Mouse (Mus musculus) embryonic fibroblast, embryonic 13.5 days (primary cell): ENCODE measurements around the gene Ndufa12. TPM values are rescaled to one million over a fixed set of nuclear protein-coding genes. Genes with fewer than 3 reads are reported as not detected.

ENCODE experiments used
- H3K27ac ChIP-seq: 2 replicates; pipeline ENCODE4 v1.5.1; 2012; ENCODE audit warnings: low read length, control low read depth, inconsistent platforms; ENCODE audit not compliant: insufficient read depth
- H3K4me1 ChIP-seq: 2 replicates; pipeline ENCODE4 v1.6.1; 2011; ENCODE audit warnings: low read length; ENCODE audit not compliant: control insufficient read depth, insufficient read depth
- H3K4me3 ChIP-seq: 2 replicates; pipeline ENCODE4 v1.5.1; 2011; ENCODE audit warnings: mild to moderate bottlenecking, control low read depth, low read length; ENCODE audit not compliant: insufficient read depth
- CTCF ChIP-seq: IDR thresholded peaks from 2 replicates; pipeline ENCODE4 v1.5.1; 2011; ENCODE audit warnings: mild to moderate bottlenecking, control low read depth, low read length, moderate library complexity, borderline replicate concordance; ENCODE audit not compliant: insufficient read depth
- POLR2A ChIP-seq: IDR thresholded peaks from 2 replicates; pipeline ENCODE4 v1.6.1; 2011; ENCODE audit warnings: low read depth, mild to moderate bottlenecking, control low read depth, low read length, moderate library complexity
- polyA plus RNA-seq: library from polyadenylated mRNA; stranded (reverse); fragments of >200 nt; gene quantifications from 2 replicates; pipeline ENCODE4 v1.2.4, GENCODE M21; 2011; ENCODE audit warnings: low read depth; ENCODE audit not compliant: missing spikeins, insufficient read length

Gene Ndufa12
- 134 and 170 TPM in 2 replicates for polyA plus RNA-seq

DNA sequence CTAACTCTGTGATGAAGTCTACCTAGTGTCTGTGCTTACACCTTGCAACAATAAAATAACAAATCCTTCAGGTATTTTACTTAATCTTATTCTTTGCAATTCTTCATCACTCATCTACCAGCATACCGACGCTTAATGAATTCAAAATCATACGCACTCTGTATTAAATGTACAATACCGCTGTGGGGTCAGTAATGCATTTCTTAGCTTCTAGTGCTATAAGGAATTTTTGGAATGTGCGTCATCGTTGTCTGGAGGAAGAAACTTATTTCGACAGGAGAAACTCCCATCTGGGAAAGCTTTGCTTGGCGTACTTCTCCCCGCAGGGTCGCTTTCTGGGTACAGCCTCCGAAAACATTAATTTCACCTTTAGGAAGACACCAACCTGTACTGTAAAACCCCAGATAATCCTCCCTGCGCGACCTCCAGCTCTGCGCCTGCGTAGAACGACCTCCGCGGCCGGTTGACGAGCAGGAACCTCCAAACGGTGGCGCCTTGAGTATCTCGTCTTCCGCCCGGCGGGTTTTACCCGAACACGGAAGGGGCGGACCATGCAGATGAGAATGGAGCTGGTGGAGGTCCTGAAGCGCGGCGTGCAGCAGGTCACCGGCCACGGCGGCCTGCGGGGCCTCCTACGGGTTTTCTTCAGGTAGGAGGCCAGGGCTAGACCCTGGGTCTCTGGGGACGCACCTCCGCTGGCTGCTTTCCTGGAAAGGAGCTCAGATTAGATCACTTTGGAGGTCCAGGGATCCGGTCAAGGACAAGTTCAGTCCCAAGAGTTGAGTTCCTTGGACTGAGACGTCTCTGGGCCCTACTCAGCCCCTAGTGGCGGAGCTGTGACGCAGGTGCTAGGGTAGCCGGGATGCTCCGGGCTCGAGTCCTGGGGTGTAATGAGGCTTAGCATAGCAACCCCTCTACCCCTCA lies at the start of gene Ndufa12:
Gene Ndufa12, plus strand, starts transcription at position 239 of the 924 bp plus-strand sequence.
- TF ChIP-seq POLR2A (peak; percentile 79), CTCF (peak; percentile 46; the same call in 1 of the 2 replicates)
- peak within 1 kb of the TSS; percentile 67 for H3K4me3 ChIP-seq
- no peaks in the 10 kb centered on the region for H3K4me1 ChIP-seq
- peak within 1 kb of the TSS; percentile 48; the same call in 1 of the 2 replicates for H3K27ac ChIP-seq

DNA sequence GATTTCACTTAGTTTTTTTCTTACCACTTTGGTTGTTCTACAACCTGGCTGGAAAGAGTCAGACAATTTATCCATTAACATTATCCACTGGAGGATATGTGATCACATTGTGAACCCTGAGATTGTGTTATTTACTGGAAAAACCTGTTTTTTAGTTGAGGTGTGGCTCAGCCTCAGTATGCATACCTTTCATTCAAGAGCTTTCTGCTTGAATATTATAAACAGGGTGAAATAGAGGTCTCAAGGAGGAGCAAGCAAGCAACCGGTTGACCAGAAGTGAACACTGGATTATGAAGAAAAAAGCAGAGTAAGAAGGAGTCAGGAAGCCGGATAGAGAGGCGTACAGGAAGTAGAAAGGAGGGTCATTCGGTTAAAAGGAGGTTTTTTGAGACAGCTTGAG lies 47.0 kb upstream of the Ndufa12 start:
- Histone ChIP-seq H3K27ac (no peak overlapping the region), H3K4me1 (no peaks in the 10 kb centered on the region; the same call in 1 of the 2 replicates), H3K4me3 (no peak overlapping the region)
- TF ChIP-seq CTCF: no peak
- no peak for TF ChIP-seq POLR2A

DNA sequence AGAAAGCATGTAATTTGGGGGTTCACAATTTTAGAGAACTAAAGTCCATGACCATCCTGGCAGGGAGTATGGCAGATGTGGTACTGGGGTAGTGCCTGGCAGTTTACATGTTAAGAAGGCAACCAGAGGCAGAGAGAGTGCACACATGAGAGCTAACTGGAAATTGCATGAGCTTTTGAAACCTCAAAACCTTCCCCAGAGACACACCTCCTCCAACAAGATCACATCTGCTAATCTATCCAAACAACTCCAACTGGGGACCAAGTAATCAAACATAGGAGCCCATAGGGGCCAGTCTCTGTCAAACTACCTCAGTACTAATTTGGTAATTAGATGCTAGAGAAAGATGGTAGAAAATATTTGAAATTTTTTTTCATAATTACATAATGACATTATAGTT lies 44.7 kb upstream of the Ndufa12 start:
- Histone ChIP-seq H3K4me1 (no peaks in the 10 kb centered on the region; the same call in 1 of the 2 replicates), H3K27ac (no peak overlapping the region), H3K4me3 (no peak overlapping the region)
- no peak for TF ChIP-seq POLR2A
- TF ChIP-seq CTCF: no peak

- no peaks in the 10 kb centered on the region for H3K4me1 ChIP-seq
- TF ChIP-seq CTCF: no peak
- TF ChIP-seq POLR2A: no peak
Observed at GRCm38 (mm10) chr10:94158962-94159361, 39.6 kb upstream of the Ndufa12 start.

DNA sequence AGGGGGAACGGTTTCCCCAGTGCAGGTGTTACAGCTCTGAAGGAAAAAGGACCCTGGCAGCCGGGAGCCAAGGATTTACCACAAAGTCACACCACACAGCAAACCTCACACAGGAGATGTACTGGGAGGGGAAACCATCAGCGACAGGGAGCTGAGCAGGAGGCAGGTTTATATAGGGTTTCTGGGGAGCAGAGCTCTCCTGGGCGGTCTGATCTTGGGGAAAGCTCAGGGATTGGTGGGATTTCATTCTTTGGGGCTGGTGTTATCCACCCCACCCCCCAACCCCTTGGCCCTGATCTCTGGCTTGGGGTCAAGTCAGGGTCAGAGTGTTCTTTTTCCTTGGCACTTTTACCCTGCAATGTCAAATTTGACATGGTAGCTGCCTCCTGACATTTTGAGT lies 39.1 kb upstream of the Ndufa12 start:
- Histone ChIP-seq H3K4me1 (no peaks in the 10 kb centered on the region), H3K27ac (no peak overlapping the region), H3K4me3 (no peak overlapping the region)
- TF ChIP-seq POLR2A (no peak), CTCF (no peak)

More at GRCm38 (mm10) chr10:94158962-94159361, 39.6 kb upstream of the Ndufa12 start:
- Histone ChIP-seq H3K4me3 (no peak overlapping the region), H3K27ac (no peak overlapping the region)

DNA sequence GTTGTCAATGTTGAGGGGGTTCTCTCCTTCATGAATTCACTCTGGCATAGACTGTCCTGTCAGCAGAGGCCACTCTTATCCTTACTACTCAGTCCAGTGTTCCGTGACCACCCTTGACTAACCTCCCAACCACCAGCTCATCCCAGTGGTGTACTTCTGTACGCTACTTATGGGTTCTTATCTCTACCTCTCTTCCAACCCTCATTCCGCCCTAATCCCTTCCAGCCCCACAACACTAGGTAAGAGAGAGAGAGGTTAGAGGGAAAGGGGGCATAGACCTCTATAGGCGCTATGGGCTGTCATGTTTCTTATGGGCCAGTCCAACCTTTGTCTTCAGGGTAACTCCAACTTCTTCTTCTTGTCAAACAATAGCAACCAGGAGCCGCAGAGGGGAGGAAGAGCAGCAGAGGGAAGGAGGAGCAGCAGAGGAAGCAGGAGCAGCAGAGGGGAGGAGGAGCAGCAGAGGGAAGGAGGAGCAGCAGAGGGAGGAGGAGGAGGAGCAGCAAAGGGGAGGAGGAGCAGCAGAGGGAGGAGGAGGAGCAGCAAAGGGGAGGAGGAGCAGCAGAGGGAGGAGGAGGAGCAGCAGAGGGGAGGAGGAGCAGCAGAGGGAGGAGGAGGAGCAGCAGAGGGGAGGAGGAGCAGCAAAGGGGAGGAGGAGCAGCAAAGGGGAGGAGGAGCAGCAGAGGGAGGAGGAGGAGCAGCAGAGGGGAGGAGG lies 37.3 kb upstream of the Ndufa12 start:
- no peak for TF ChIP-seq POLR2A
- no peak for TF ChIP-seq CTCF
- Histone ChIP-seq H3K4me3 (no peak overlapping the region), H3K4me1 (no peaks in the 10 kb centered on the region), H3K27ac (no peak overlapping the region)

- Histone ChIP-seq H3K4me3 (no peak overlapping the region), H3K4me1 (no peaks in the 10 kb centered on the region)
- TF ChIP-seq CTCF: no peak
- TF ChIP-seq POLR2A: no peak
Observed at GRCm38 (mm10) chr10:94162031-94162430, 36.5 kb upstream of the Ndufa12 start.

GRCm38 (mm10) chr10:94164104-94164845 lies 34.2 kb upstream of the Ndufa12 start:
- H3K4me3 ChIP-seq: no peak overlapping the region
- no peaks in the 10 kb centered on the region for H3K4me1 ChIP-seq
- H3K27ac ChIP-seq: no peak overlapping the region
- TF ChIP-seq CTCF (no peak), POLR2A (no peak)

More at GRCm38 (mm10) chr10:94162031-94162430, 36.5 kb upstream of the Ndufa12 start:
- H3K27ac ChIP-seq: no peak overlapping the region

- H3K4me3 ChIP-seq: no peak overlapping the region
- TF ChIP-seq POLR2A (no peak), CTCF (no peak)
- H3K27ac ChIP-seq: no peak overlapping the region
- no peaks in the 10 kb centered on the region for H3K4me1 ChIP-seq
Observed at GRCm38 (mm10) chr10:94165426-94165825, 33.1 kb upstream of the Ndufa12 start.
